Mouse (Mus musculus): ENCODE measurements around the gene Slc31a2. TPM values are rescaled to one million over a fixed set of nuclear protein-coding genes. Genes with fewer than 3 reads are reported as not detected.

The Slc31a2 gene
- 11.9 TPM for polyA plus RNA-seq (2017; shearing (Covaris generic))

GRCm38 (mm10) chr4:62262276-62262675 is at the start of gene Slc31a2:
Gene Slc31a2, plus strand, starts transcription at chr4:62262562.

GRCm38 (mm10) chr4:62230769-62231168 is 31.6 kb upstream of the Slc31a2 start, which contains the start of gene Zfp37:
Gene Zfp37, minus strand, starts transcription at chr4:62231047.

Other genes starting within 250 kb of the Slc31a2 start
- gene Mup20, start 208.4 kb upstream of the Slc31a2 start, polyA plus RNA-seq (2017; shearing (Covaris generic)), result not detected
- not detected for gene Mup3, start 175.2 kb upstream of the Slc31a2 start, polyA plus RNA-seq (2017; shearing (Covaris generic))
- gene Mup21, start 111.7 kb upstream of the Slc31a2 start, polyA plus RNA-seq (2017; shearing (Covaris generic)), result not detected
- not detected for gene Zfp37, start 31.5 kb upstream of the Slc31a2 start, polyA plus RNA-seq (2017; shearing (Covaris generic))
- gene Fkbp15, start 98.0 kb downstream of the Slc31a2 start, polyA plus RNA-seq (2017; shearing (Covaris generic)), result 51.5 TPM
- gene Slc31a1, start 98.2 kb downstream of the Slc31a2 start, polyA plus RNA-seq (2017; shearing (Covaris generic)), result 14.3 TPM
- 69.4 TPM for gene Cdc26, start 146.1 kb downstream of the Slc31a2 start, polyA plus RNA-seq (2017; shearing (Covaris generic))
- gene Prpf4, start 146.2 kb downstream of the Slc31a2 start, polyA plus RNA-seq (2017; shearing (Covaris generic)), result 27.2 TPM
- not detected for gene Rnf183, start 172.7 kb downstream of the Slc31a2 start, polyA plus RNA-seq (2017; shearing (Covaris generic))
- 0.21 TPM for gene Wdr31, start 208.3 kb downstream of the Slc31a2 start, polyA plus RNA-seq (2017; shearing (Covaris generic))
- gene Bspry, start 217.5 kb downstream of the Slc31a2 start, polyA plus RNA-seq (2017; shearing (Covaris generic)), result 0.42 TPM
- gene Hdhd3, start 240.9 kb downstream of the Slc31a2 start, polyA plus RNA-seq (2017; shearing (Covaris generic)), result 0.29 TPM

Measured in naive thymus-derived CD4-positive, alpha-beta T cell, adult 5 months (primary cell).